In genomic region chr10:85591986-85592385, GRCm38 (mm10) we compare ENCODE assay signal across 10 mouse cellular contexts.
DNase-seq lines count a peak whose midpoint lies in the region; ATAC-seq and TF ChIP-seq lines count a peak whose summit lies in the region.
"Had no signal": no experiment of that assay in that cellular context is flagged by ENCODE, and none has a peak within 500 bp of the region (broad histone marks: within the 10 kb centered on the region; RNA-seq: fewer than 3 reads in every experiment).

No protein-coding gene starts in this region.

- no peaks in the 10 kb centered on the region for H3K9me3 ChIP-seq in lung, postnatal 0 days (ENCODE audit: low read length)
- H3K9me3 ChIP-seq in stomach, postnatal 0 days (ENCODE audit: control insufficient read depth, low read length): no peaks in the 10 kb centered on the region
- H3K9me3 ChIP-seq: limb, embryonic 12.5 days had no signal

- H3K27ac ChIP-seq in lung, postnatal 0 days (ENCODE audit: low read length): no peak overlapping the region
- no peak overlapping the region for H3K27ac ChIP-seq in stomach, postnatal 0 days (replicated peaks)
- H3K27ac ChIP-seq: limb, embryonic 12.5 days had no signal

- 34% methylated on average over 6 of the region's 6 CpGs for WGBS in lung, postnatal 0 days
- WGBS in stomach, postnatal 0 days: 35% methylated on average over 6 of the region's 6 CpGs

- peak; percentile 61 for ATAC-seq in common myeloid progenitor, adult 5-6 weeks (replicated peaks; ENCODE audit: low read depth, poor library complexity, severe bottlenecking)
- peak; percentile 78 for ATAC-seq in lung, postnatal 0 days
- ATAC-seq in stomach, postnatal 0 days (ENCODE audit: low FRiP score, low TSS enrichment): no peak

- no peak overlapping the region for H3K9ac ChIP-seq in lung, postnatal 0 days (replicated peaks; ENCODE audit: low read depth)
- H3K9ac ChIP-seq in stomach, postnatal 0 days (ENCODE audit: low read length): no peak overlapping the region
- H3K9ac ChIP-seq: limb, embryonic 12.5 days had no signal

- H3K4me3 ChIP-seq in lung, postnatal 0 days (ENCODE audit: low read depth, low read length): no peak overlapping the region
- H3K4me3 ChIP-seq in stomach, postnatal 0 days (ENCODE audit: low read depth, low read length): no peak overlapping the region
- H3K4me3 ChIP-seq: erythroblast, embryonic 14.5 days; limb, embryonic 12.5 days had no signal

- TF ChIP-seq CTCF in lung, postnatal 0 days (IDR thresholded peaks at IDR 0.05): no peak
- TF ChIP-seq CTCF in stomach, postnatal 0 days (IDR thresholded peaks at IDR 0.05; ENCODE audit: low read depth): no peak

- H3K27me3 ChIP-seq in lung, postnatal 0 days (replicated peaks; ENCODE audit: insufficient read depth, low read length): no peaks in the 10 kb centered on the region
- no peaks in the 10 kb centered on the region for H3K27me3 ChIP-seq in stomach, postnatal 0 days (ENCODE audit: control insufficient read depth, insufficient read depth, low read length)
- H3K27me3 ChIP-seq: limb, embryonic 12.5 days had no signal

- TF ChIP-seq EP300 in lung, postnatal 0 days (IDR thresholded peaks at IDR 0.05): no peak
- TF ChIP-seq EP300 in stomach, postnatal 0 days (optimal IDR thresholded peaks at IDR 0.05): no peak

- no peaks in the 10 kb centered on the region for H3K4me1 ChIP-seq in lung, postnatal 0 days (ENCODE audit: insufficient read depth, low read depth, low read length)
- H3K4me1 ChIP-seq in stomach, postnatal 0 days (replicated peaks; ENCODE audit: control insufficient read depth, insufficient read depth): no peaks in the 10 kb centered on the region
- H3K4me1 ChIP-seq: limb, embryonic 12.5 days had no signal

- peak; percentile 70 for DNase-seq in ovary, adult 18-20 months (ENCODE audit: low spot score)
- no peak for DNase-seq in ovary, postnatal 14 days (ENCODE audit: low spot score)
- DNase-seq in lung, postnatal 0 days (ENCODE audit: low spot score): peak; percentile 78
- DNase-seq in stomach, postnatal 0 days (ENCODE audit: low spot score): peak; percentile 18
- DNase-seq in adipocyte (ENCODE audit: low spot score): no peak
- no peak for DNase-seq in heart, postnatal 36 days
- DNase-seq: kidney, adult 11 months had no signal

- intact Hi-C loops in heart, postnatal 36 days (cut with DNase I): no loop called here

- H3K4me2 ChIP-seq in lung, postnatal 0 days (replicated peaks; ENCODE audit: low read depth, low read length): 0 out of 2 replicates have a peak overlapping the region, but pooled peaks have one; percentile 8
- H3K4me2 ChIP-seq in stomach, postnatal 0 days (replicated peaks; ENCODE audit: low read depth): no peak overlapping the region
- H3K4me2 ChIP-seq: limb, embryonic 12.5 days had no signal

- no peaks in the 10 kb centered on the region for H3K36me3 ChIP-seq in lung, postnatal 0 days (ENCODE audit: insufficient read depth, low read length)
- no peaks in the 10 kb centered on the region for H3K36me3 ChIP-seq in stomach, postnatal 0 days (ENCODE audit: control insufficient read depth, insufficient read depth, low read length)
- H3K36me3 ChIP-seq: limb, embryonic 12.5 days had no signal

Comparison
In these comparisons a context has a peak if more than half of its experiments do, and no peak if none do; other contexts are left out.
1. DNase-seq: peak in ovary, adult 18-20 months (single experiment), lung, postnatal 0 days (single experiment) and stomach, postnatal 0 days (single experiment); none in ovary, postnatal 14 days (single experiment), adipocyte (single experiment) and heart, postnatal 36 days (0 of 2).